Mouse (Mus musculus): ENCODE measurements around the gene Smpdl3a. TPM values are rescaled to one million over a fixed set of nuclear protein-coding genes. Genes with fewer than 3 reads are reported as not detected.

The Smpdl3a gene
- polyA plus RNA-seq (2012; rRNA removed), result 6.0 and 12.6 TPM in 2 replicates

GRCm38 (mm10) chr10:57794018-57794417, at the start of gene Smpdl3a:
Smpdl3a (plus strand) TSS chr10:57794335.

GRCm38 (mm10) chr10:57784876-57785150, 9.3 kb upstream of the Smpdl3a start, which contains the start of gene Fabp7:
Fabp7 (plus strand) TSS chr10:57784881.

Other genes with a start within 250 kb of the Smpdl3a start
- 3.0 and 8.4 TPM in 2 replicates for gene Pkib, start 162.4 kb upstream of the Smpdl3a start, polyA plus RNA-seq (2012; rRNA removed)
- gene Fabp7, start 9.5 kb upstream of the Smpdl3a start, polyA plus RNA-seq (2012; rRNA removed), result 564 and 641 TPM in 2 replicates